In genomic region chr6:115506425-115506824, GRCm38 (mm10) we compare ENCODE assay signal across 30 mouse cellular contexts.
"Had no signal": no experiment of that assay in that cellular context is flagged by ENCODE, and none has a peak within 500 bp of the region (broad histone marks: within the 10 kb centered on the region; RNA-seq: fewer than 3 reads in every experiment).

No protein-coding gene starts in this region.

- DNase-seq: left cerebral cortex, postnatal 4 days; liver; liver, embryonic 13.5 days; lung, adult 18-20 months; lung, adult 2 months; lung, embryonic 14.5 days; lung, postnatal 10 days; lung, postnatal 14 days; lung, postnatal 36 days; lung, postnatal 4 days; midbrain, embryonic 14.5 days had no signal

- H3K27ac ChIP-seq: limb, embryonic 10.5 days; limb, embryonic 12.5 days; limb, embryonic 13.5 days; limb, embryonic 15.5 days; liver, embryonic 12.5 days; liver, embryonic 13.5 days; liver, embryonic 14.5 days; liver, embryonic 15.5 days; lung, embryonic 15.5 days; midbrain, embryonic 10.5 days; midbrain, embryonic 12.5 days; midbrain, embryonic 13.5 days; midbrain, embryonic 15.5 days; neural tube, embryonic 12.5 days had no signal

- H3K9ac ChIP-seq: limb, embryonic 12.5 days; limb, embryonic 13.5 days; limb, embryonic 15.5 days; liver, embryonic 12.5 days; liver, embryonic 13.5 days; liver, embryonic 14.5 days; liver, embryonic 15.5 days; lung, embryonic 14.5 days; lung, embryonic 15.5 days; midbrain, embryonic 12.5 days; midbrain, embryonic 13.5 days; midbrain, embryonic 15.5 days; neural tube, embryonic 12.5 days had no signal

- H3K36me3 ChIP-seq: limb, embryonic 10.5 days; limb, embryonic 12.5 days; limb, embryonic 13.5 days; limb, embryonic 15.5 days; liver, embryonic 12.5 days; liver, embryonic 13.5 days; liver, embryonic 15.5 days; lung, embryonic 15.5 days; midbrain, embryonic 10.5 days; midbrain, embryonic 12.5 days; midbrain, embryonic 13.5 days; midbrain, embryonic 15.5 days; neural tube, embryonic 12.5 days had no signal

- ATAC-seq: liver, embryonic 12.5 days; lung, postnatal 0 days; midbrain, embryonic 13.5 days; midbrain, embryonic 15.5 days; midbrain, embryonic 16.5 days had no signal

- H3K4me3 ChIP-seq: limb, embryonic 10.5 days; limb, embryonic 12.5 days; limb, embryonic 13.5 days; limb, embryonic 15.5 days; liver, embryonic 12.5 days; liver, embryonic 13.5 days; liver, embryonic 15.5 days; lung, embryonic 15.5 days; megakaryocyte, embryonic 14.5 days; midbrain, embryonic 10.5 days; midbrain, embryonic 12.5 days; midbrain, embryonic 13.5 days; midbrain, embryonic 15.5 days; myocyte; neural tube, embryonic 12.5 days had no signal

- H3K9me3 ChIP-seq: limb, embryonic 10.5 days; limb, embryonic 12.5 days; limb, embryonic 13.5 days; limb, embryonic 15.5 days; liver, embryonic 12.5 days; liver, embryonic 13.5 days; liver, embryonic 15.5 days; lung, embryonic 15.5 days; midbrain, embryonic 12.5 days; midbrain, embryonic 15.5 days had no signal

- H3K4me2 ChIP-seq: limb, embryonic 12.5 days; limb, embryonic 13.5 days; limb, embryonic 15.5 days; liver, embryonic 11.5 days; liver, embryonic 12.5 days; liver, embryonic 13.5 days; liver, embryonic 15.5 days; lung, embryonic 14.5 days; lung, embryonic 15.5 days; midbrain, embryonic 11.5 days; midbrain, embryonic 12.5 days; midbrain, embryonic 13.5 days; midbrain, embryonic 15.5 days; neural tube, embryonic 12.5 days had no signal

- H3K4me1 ChIP-seq: limb, embryonic 12.5 days; limb, embryonic 13.5 days; limb, embryonic 15.5 days; midbrain, embryonic 10.5 days; midbrain, embryonic 12.5 days; midbrain, embryonic 13.5 days; midbrain, embryonic 15.5 days; neural tube, embryonic 12.5 days had no signal

- H3K27me3 ChIP-seq: limb, embryonic 12.5 days; limb, embryonic 13.5 days; limb, embryonic 15.5 days; liver, embryonic 12.5 days; liver, embryonic 13.5 days; liver, embryonic 15.5 days; lung, embryonic 15.5 days; megakaryocyte, embryonic 14.5 days; midbrain, embryonic 12.5 days; midbrain, embryonic 13.5 days; midbrain, embryonic 15.5 days; neural tube, embryonic 12.5 days had no signal
